Mouse (Mus musculus): Measurements from ENCODE around the gene Mbnl3. TPM values are rescaled to one million over a fixed set of nuclear protein-coding genes. Genes with fewer than 3 reads are reported as not detected.

Mbnl3 gene
- polyA plus RNA-seq, 1 experiment from 2014 or later = 1.6 TPM

- Histone ChIP-seq H3K9ac (replicated peaks; ENCODE audit: low read length) (no peak overlapping the region), H3K9me3 (ENCODE audit: control insufficient read depth, low read length) (no peaks in the 10 kb centered on the region), H3K36me3 (ENCODE audit: control insufficient read depth, insufficient read depth, low read length) (no peaks in the 10 kb centered on the region), H3K27ac (replicated peaks; ENCODE audit: low read depth, low read length) (no peak overlapping the region), H3K4me3 (replicated peaks; ENCODE audit: low read depth, low read length) (no peak overlapping the region), H3K27me3 (ENCODE audit: control insufficient read depth, insufficient read depth, low read length) (no peaks in the 10 kb centered on the region), H3K4me1 (ENCODE audit: control insufficient read depth, insufficient read depth, low read length) (no peaks in the 10 kb centered on the region), H3K4me2 (ENCODE audit: low read length) (no peak overlapping the region)
- WGBS = 93% methylated on average over 3 of the region's 3 CpGs
- no peak for DNase-seq
- ATAC-seq (ENCODE audit: low FRiP score, low TSS enrichment) = no peak
Measured at GRCm38 (mm10) chrX:51167976-51168375, 38.4 kb downstream of the Mbnl3 start.

GRCm38 (mm10) chrX:51164766-51165165 lies 41.6 kb downstream of the Mbnl3 start:
- H3K4me2 ChIP-seq (ENCODE audit: low read length) = no peak overlapping the region
- H3K9ac ChIP-seq (replicated peaks; ENCODE audit: low read length) = no peak overlapping the region
- H3K4me3 ChIP-seq (replicated peaks; ENCODE audit: low read depth, low read length) = no peak overlapping the region
- no peaks in the 10 kb centered on the region for H3K4me1 ChIP-seq (ENCODE audit: control insufficient read depth, insufficient read depth, low read length)
- no peak overlapping the region for H3K27ac ChIP-seq (replicated peaks; ENCODE audit: low read depth, low read length)
- 88% methylated on average over 5 of the region's 5 CpGs for whole genome bisulfite sequencing
- no peaks in the 10 kb centered on the region for H3K9me3 ChIP-seq (ENCODE audit: control insufficient read depth, low read length)
- H3K36me3 ChIP-seq (ENCODE audit: control insufficient read depth, insufficient read depth, low read length) = no peaks in the 10 kb centered on the region
- ATAC-seq (ENCODE audit: low FRiP score, low TSS enrichment) (no peak), DNase-seq (no peak)
- H3K27me3 ChIP-seq (ENCODE audit: control insufficient read depth, insufficient read depth, low read length) = no peaks in the 10 kb centered on the region

GRCm38 (mm10) chrX:51148436-51148835 lies 57.9 kb downstream of the Mbnl3 start:
- WGBS = 66% methylated on average over 4 of the region's 4 CpGs
- no peaks in the 10 kb centered on the region for H3K36me3 ChIP-seq (ENCODE audit: control insufficient read depth, insufficient read depth, low read length)
- ATAC-seq (ENCODE audit: low FRiP score, low TSS enrichment) = no peak

GRCm38 (mm10) chrX:51146351-51146750 lies 60.0 kb downstream of the Mbnl3 start:
- WGBS = 40% methylated on average over 4 of the region's 4 CpGs
- H3K9ac ChIP-seq (replicated peaks; ENCODE audit: low read length) = no peak overlapping the region
- no peak overlapping the region for H3K4me2 ChIP-seq (ENCODE audit: low read length)
- no peak overlapping the region for H3K4me3 ChIP-seq (replicated peaks; ENCODE audit: low read depth, low read length)
- no peaks in the 10 kb centered on the region for H3K9me3 ChIP-seq (ENCODE audit: control insufficient read depth, low read length)
- no peak for ATAC-seq (ENCODE audit: low FRiP score, low TSS enrichment)
- H3K36me3 ChIP-seq (ENCODE audit: control insufficient read depth, insufficient read depth, low read length) = no peaks in the 10 kb centered on the region
- no peaks in the 10 kb centered on the region for H3K4me1 ChIP-seq (ENCODE audit: control insufficient read depth, insufficient read depth, low read length)
- no peak overlapping the region for H3K27ac ChIP-seq (replicated peaks; ENCODE audit: low read depth, low read length)
- DNase-seq = peak; percentile 45
- no peaks in the 10 kb centered on the region for H3K27me3 ChIP-seq (ENCODE audit: control insufficient read depth, insufficient read depth, low read length)

More at GRCm38 (mm10) chrX:51148436-51148835, 57.9 kb downstream of the Mbnl3 start:
- H3K4me3 ChIP-seq (replicated peaks; ENCODE audit: low read depth, low read length) = no peak overlapping the region
- H3K9ac ChIP-seq (replicated peaks; ENCODE audit: low read length) = no peak overlapping the region
- H3K27ac ChIP-seq (replicated peaks; ENCODE audit: low read depth, low read length) = no peak overlapping the region
- H3K9me3 ChIP-seq (ENCODE audit: control insufficient read depth, low read length) = no peaks in the 10 kb centered on the region
- H3K27me3 ChIP-seq (ENCODE audit: control insufficient read depth, insufficient read depth, low read length) = no peaks in the 10 kb centered on the region
- no peak overlapping the region for H3K4me2 ChIP-seq (ENCODE audit: low read length)
- H3K4me1 ChIP-seq (ENCODE audit: control insufficient read depth, insufficient read depth, low read length) = no peaks in the 10 kb centered on the region
- DNase-seq = no peak

- WGBS = 55% methylated on average over 3 of the region's 3 CpGs
- H3K36me3 ChIP-seq (ENCODE audit: control insufficient read depth, insufficient read depth, low read length) = no peaks in the 10 kb centered on the region
- H3K9ac ChIP-seq (replicated peaks; ENCODE audit: low read length) = no peak overlapping the region
- H3K4me3 ChIP-seq (replicated peaks; ENCODE audit: low read depth, low read length) = no peak overlapping the region
- no peaks in the 10 kb centered on the region for H3K9me3 ChIP-seq (ENCODE audit: control insufficient read depth, low read length)
- DNase-seq = no peak
- ATAC-seq (ENCODE audit: low FRiP score, low TSS enrichment) = no peak
- no peaks in the 10 kb centered on the region for H3K4me1 ChIP-seq (ENCODE audit: control insufficient read depth, insufficient read depth, low read length)
- no peak overlapping the region for H3K4me2 ChIP-seq (ENCODE audit: low read length)
- H3K27ac ChIP-seq (replicated peaks; ENCODE audit: low read depth, low read length) = no peak overlapping the region
- H3K27me3 ChIP-seq (ENCODE audit: control insufficient read depth, insufficient read depth, low read length) = no peaks in the 10 kb centered on the region
Measured at GRCm38 (mm10) chrX:51140055-51140454, 66.3 kb downstream of the Mbnl3 start.

GRCm38 (mm10) chrX:51131325-51131724 lies 75.0 kb downstream of the Mbnl3 start:
- no peak overlapping the region for H3K9ac ChIP-seq (replicated peaks; ENCODE audit: low read length)
- H3K4me1 ChIP-seq (ENCODE audit: control insufficient read depth, insufficient read depth, low read length) = no peaks in the 10 kb centered on the region
- H3K36me3 ChIP-seq (ENCODE audit: control insufficient read depth, insufficient read depth, low read length) = no peaks in the 10 kb centered on the region
- no peaks in the 10 kb centered on the region for H3K9me3 ChIP-seq (ENCODE audit: control insufficient read depth, low read length)
- ATAC-seq (ENCODE audit: low FRiP score, low TSS enrichment) (no peak), DNase-seq (no peak)
- H3K27ac ChIP-seq (replicated peaks; ENCODE audit: low read depth, low read length) = no peak overlapping the region
- no peak overlapping the region for H3K4me2 ChIP-seq (ENCODE audit: low read length)
- 63% methylated on average over 3 of the region's 3 CpGs for WGBS
- H3K27me3 ChIP-seq (ENCODE audit: control insufficient read depth, insufficient read depth, low read length) = no peaks in the 10 kb centered on the region
- no peak overlapping the region for H3K4me3 ChIP-seq (replicated peaks; ENCODE audit: low read depth, low read length)

GRCm38 (mm10) chrX:51102748-51103147 lies 103.6 kb downstream of the Mbnl3 start:
- Histone ChIP-seq H3K4me3 (replicated peaks; ENCODE audit: low read depth, low read length) (no peak overlapping the region), H3K4me2 (ENCODE audit: low read length) (no peak overlapping the region)
- 74% methylated on average over 4 of the region's 4 CpGs for WGBS

GRCm38 (mm10) chrX:51084972-51085371 lies 121.4 kb downstream of the Mbnl3 start:
- DNase-seq = no peak
- Histone ChIP-seq H3K4me1 (ENCODE audit: control insufficient read depth, insufficient read depth, low read length) (no peaks in the 10 kb centered on the region), H3K27ac (replicated peaks; ENCODE audit: low read depth, low read length) (no peak overlapping the region), H3K27me3 (ENCODE audit: control insufficient read depth, insufficient read depth, low read length) (no peaks in the 10 kb centered on the region), H3K36me3 (ENCODE audit: control insufficient read depth, insufficient read depth, low read length) (no peaks in the 10 kb centered on the region), H3K4me3 (replicated peaks; ENCODE audit: low read depth, low read length) (no peak overlapping the region), H3K9ac (replicated peaks; ENCODE audit: low read length) (no peak overlapping the region), H3K9me3 (ENCODE audit: control insufficient read depth, low read length) (no peaks in the 10 kb centered on the region), H3K4me2 (ENCODE audit: low read length) (no peak overlapping the region)
- ATAC-seq (ENCODE audit: low FRiP score, low TSS enrichment) = no peak
- WGBS = 78% methylated on average over 6 of the region's 6 CpGs

More at GRCm38 (mm10) chrX:51102748-51103147, 103.6 kb downstream of the Mbnl3 start:
- H3K36me3 ChIP-seq (ENCODE audit: control insufficient read depth, insufficient read depth, low read length) = no peaks in the 10 kb centered on the region
- no peak for DNase-seq
- no peaks in the 10 kb centered on the region for H3K9me3 ChIP-seq (ENCODE audit: control insufficient read depth, low read length)
- no peak overlapping the region for H3K9ac ChIP-seq (replicated peaks; ENCODE audit: low read length)
- ATAC-seq (ENCODE audit: low FRiP score, low TSS enrichment) = no peak
- H3K27me3 ChIP-seq (ENCODE audit: control insufficient read depth, insufficient read depth, low read length) = no peaks in the 10 kb centered on the region
- H3K27ac ChIP-seq (replicated peaks; ENCODE audit: low read depth, low read length) = no peak overlapping the region
- no peaks in the 10 kb centered on the region for H3K4me1 ChIP-seq (ENCODE audit: control insufficient read depth, insufficient read depth, low read length)

GRCm38 (mm10) chrX:51084211-51084610 lies 122.1 kb downstream of the Mbnl3 start:
- 88% methylated on average over 1 of the region's 1 CpGs for WGBS
- H3K9ac ChIP-seq (replicated peaks; ENCODE audit: low read length) = no peak overlapping the region
- H3K4me3 ChIP-seq (replicated peaks; ENCODE audit: low read depth, low read length) = no peak overlapping the region
- H3K36me3 ChIP-seq (ENCODE audit: control insufficient read depth, insufficient read depth, low read length) = no peaks in the 10 kb centered on the region
- DNase-seq (no peak), ATAC-seq (ENCODE audit: low FRiP score, low TSS enrichment) (no peak)
- no peak overlapping the region for H3K27ac ChIP-seq (replicated peaks; ENCODE audit: low read depth, low read length)
- H3K27me3 ChIP-seq (ENCODE audit: control insufficient read depth, insufficient read depth, low read length) = no peaks in the 10 kb centered on the region
- H3K9me3 ChIP-seq (ENCODE audit: control insufficient read depth, low read length) = no peaks in the 10 kb centered on the region
- H3K4me1 ChIP-seq (ENCODE audit: control insufficient read depth, insufficient read depth, low read length) = no peaks in the 10 kb centered on the region
- no peak overlapping the region for H3K4me2 ChIP-seq (ENCODE audit: low read length)

Data from midbrain, embryonic 14.5 days (tissue).